Mouse (Mus musculus): ENCODE measurements around the gene Elp5. TPM values are rescaled to one million over a fixed set of nuclear protein-coding genes. Genes with fewer than 3 reads are reported as not detected.
A peak's percentile ranks its signal among the peaks of the same experiment; 100 is the strongest.

Gene Elp5
- polyA plus RNA-seq, 1 experiment from 2014 or later: 147 TPM

MicroRNAs within 50 kb of the gene (microRNA counts, 519-probe panel; counts per million panel counts)
- microRNA mmu-miR-324-3p (not detected), microRNA mmu-miR-324-5p (3,195 counts per million, percentile 14 among the panel's probes with 10 or more counts)

Small RNA genes within 50 kb of the gene (microRNA-seq; reads per million reads assigned to microRNA genes)
- gene Gm44349 (not detected), gene Mir324 (2,292 reads per million, percentile 86 among the genes with 10 or more reads in this experiment)

Other genes starting within 250 kb of the Elp5 start
- gene Polr2a, start 223.9 kb downstream of the Elp5 start, polyA plus RNA-seq (2016; fragmentation: Nextera tagmentation; extraction: Ambion mirVana): 24.9 and 29.6 TPM in 2 replicates
- 0.16 TPM in 1 of 2 replicates, not detected in the other for gene Slc35g3, start 220.5 kb downstream of the Elp5 start, polyA plus RNA-seq (2016; fragmentation: Nextera tagmentation; extraction: Ambion mirVana)
- gene Zbtb4, start 216.6 kb downstream of the Elp5 start, polyA plus RNA-seq (2016; fragmentation: Nextera tagmentation; extraction: Ambion mirVana): 1.7 and 2.4 TPM in 2 replicates
- gene Chrnb1, start 186.6 kb downstream of the Elp5 start, polyA plus RNA-seq (2016; fragmentation: Nextera tagmentation; extraction: Ambion mirVana): 3.9 and 4.9 TPM in 2 replicates
- 0.97 and 1.1 TPM in 2 replicates for gene Fgf11, start 180.7 kb downstream of the Elp5 start, polyA plus RNA-seq (2016; fragmentation: Nextera tagmentation; extraction: Ambion mirVana)
- 1.5 and 1.8 TPM in 2 replicates for gene Tmem102, start 176.9 kb downstream of the Elp5 start, polyA plus RNA-seq (2016; fragmentation: Nextera tagmentation; extraction: Ambion mirVana)
- gene Gm39566, start 167.2 kb downstream of the Elp5 start, polyA plus RNA-seq (2016; fragmentation: Nextera tagmentation; extraction: Ambion mirVana): not detected in 2 replicates
- 0.08 TPM in 1 of 2 replicates, not detected in the other for gene Spem2, start 164.1 kb downstream of the Elp5 start, polyA plus RNA-seq (2016; fragmentation: Nextera tagmentation; extraction: Ambion mirVana)
- gene Spem1, start 160.3 kb downstream of the Elp5 start, polyA plus RNA-seq (2016; fragmentation: Nextera tagmentation; extraction: Ambion mirVana): not detected in 2 replicates
- gene Nlgn2, start 144.7 kb downstream of the Elp5 start, polyA plus RNA-seq (2016; fragmentation: Nextera tagmentation; extraction: Ambion mirVana): 1.3 and 3.7 TPM in 2 replicates
- 294 and 327 TPM in 2 replicates for gene Tmem256, start 144.0 kb downstream of the Elp5 start, polyA plus RNA-seq (2016; fragmentation: Nextera tagmentation; extraction: Ambion mirVana)
- 72.7 and 74.5 TPM in 2 replicates for gene Plscr3, start 136.1 kb downstream of the Elp5 start, polyA plus RNA-seq (2016; fragmentation: Nextera tagmentation; extraction: Ambion mirVana)
- gene Tnk1, start 123.8 kb downstream of the Elp5 start, polyA plus RNA-seq (2016; fragmentation: Nextera tagmentation; extraction: Ambion mirVana): 0.28 and 1.2 TPM in 2 replicates
- gene Tmem95, start 104.5 kb downstream of the Elp5 start, polyA plus RNA-seq (2016; fragmentation: Nextera tagmentation; extraction: Ambion mirVana): not detected in 2 replicates
- 5.0 and 6.2 TPM in 2 replicates for gene Kctd11, start 101.1 kb downstream of the Elp5 start, polyA plus RNA-seq (2016; fragmentation: Nextera tagmentation; extraction: Ambion mirVana)
- gene Acap1, start 87.0 kb downstream of the Elp5 start, polyA plus RNA-seq (2016; fragmentation: Nextera tagmentation; extraction: Ambion mirVana): 10.6 and 16.2 TPM in 2 replicates
- 5.5 and 8.7 TPM in 2 replicates for gene 2810408A11Rik, start 81.5 kb downstream of the Elp5 start, polyA plus RNA-seq (2016; fragmentation: Nextera tagmentation; extraction: Ambion mirVana)
- 8.3 and 12.7 TPM in 2 replicates for gene Neurl4, start 81.4 kb downstream of the Elp5 start, polyA plus RNA-seq (2016; fragmentation: Nextera tagmentation; extraction: Ambion mirVana)
- 55.2 and 69.4 TPM in 2 replicates for gene Gps2, start 68.6 kb downstream of the Elp5 start, polyA plus RNA-seq (2016; fragmentation: Nextera tagmentation; extraction: Ambion mirVana)
- gene Eif5a, start 60.6 kb downstream of the Elp5 start, polyA plus RNA-seq (2016; fragmentation: Nextera tagmentation; extraction: Ambion mirVana): 2,011 and 2,470 TPM in 2 replicates
- 1.8 and 2.1 TPM in 2 replicates for gene Ybx2, start 46.7 kb downstream of the Elp5 start, polyA plus RNA-seq (2016; fragmentation: Nextera tagmentation; extraction: Ambion mirVana)
- 17.8 and 24.1 TPM in 2 replicates for gene Slc2a4, start 34.3 kb downstream of the Elp5 start, polyA plus RNA-seq (2016; fragmentation: Nextera tagmentation; extraction: Ambion mirVana)
- gene Cldn7, start 17.7 kb downstream of the Elp5 start, polyA plus RNA-seq (2016; fragmentation: Nextera tagmentation; extraction: Ambion mirVana): 4.7 and 22.3 TPM in 2 replicates
- gene Ctdnep1, start 1.4 kb downstream of the Elp5 start, polyA plus RNA-seq (2016; fragmentation: Nextera tagmentation; extraction: Ambion mirVana): 20.5 and 23.8 TPM in 2 replicates
- 365 and 379 TPM in 2 replicates for gene Gabarap, start 8.6 kb upstream of the Elp5 start, polyA plus RNA-seq (2016; fragmentation: Nextera tagmentation; extraction: Ambion mirVana)
- gene Phf23, start 13.3 kb upstream of the Elp5 start, polyA plus RNA-seq (2016; fragmentation: Nextera tagmentation; extraction: Ambion mirVana): 51.8 and 73.3 TPM in 2 replicates
- 29.5 and 40.3 TPM in 2 replicates for gene Dvl2, start 18.1 kb upstream of the Elp5 start, polyA plus RNA-seq (2016; fragmentation: Nextera tagmentation; extraction: Ambion mirVana)
- gene Acadvl, start 32.9 kb upstream of the Elp5 start, polyA plus RNA-seq (2016; fragmentation: Nextera tagmentation; extraction: Ambion mirVana): 79.1 and 102 TPM in 2 replicates
- gene Dlg4, start 34.4 kb upstream of the Elp5 start, polyA plus RNA-seq (2016; fragmentation: Nextera tagmentation; extraction: Ambion mirVana): 5.7 and 9.3 TPM in 2 replicates
- gene Asgr1, start 71.6 kb upstream of the Elp5 start, polyA plus RNA-seq (2016; fragmentation: Nextera tagmentation; extraction: Ambion mirVana): 0.23 and 0.93 TPM in 2 replicates
- 0.17 and 1.1 TPM in 2 replicates for gene Asgr2, start 110.1 kb upstream of the Elp5 start, polyA plus RNA-seq (2016; fragmentation: Nextera tagmentation; extraction: Ambion mirVana)
- 0.28 and 0.59 TPM in 2 replicates for gene Mgl2, start 147.8 kb upstream of the Elp5 start, polyA plus RNA-seq (2016; fragmentation: Nextera tagmentation; extraction: Ambion mirVana)
- 0.31 TPM in 1 of 2 replicates, not detected in the other for gene Clec10a, start 173.7 kb upstream of the Elp5 start, polyA plus RNA-seq (2016; fragmentation: Nextera tagmentation; extraction: Ambion mirVana)
- 0.51 and 2.4 TPM in 2 replicates for gene Slc16a11, start 230.2 kb upstream of the Elp5 start, polyA plus RNA-seq (2016; fragmentation: Nextera tagmentation; extraction: Ambion mirVana)
- 10.0 and 10.4 TPM in 2 replicates for gene Slc16a13, start 238.5 kb upstream of the Elp5 start, polyA plus RNA-seq (2016; fragmentation: Nextera tagmentation; extraction: Ambion mirVana)
- 10.7 and 15.0 TPM in 2 replicates for gene Bcl6b, start 247.3 kb upstream of the Elp5 start, polyA plus RNA-seq (2016; fragmentation: Nextera tagmentation; extraction: Ambion mirVana)